Mouse (Mus musculus): ENCODE results near the gene G6pc3. TPM values are rescaled to one million over a fixed set of nuclear protein-coding genes. Genes with fewer than 3 reads are reported as not detected.

Gene G6pc3
- polyA plus RNA-seq (2012; ENCODE audit: low replicate concordance): 19.6 and 22.2 TPM in 2 replicates

GRCm38 (mm10) chr11:102189461-102190436, at the start of gene G6pc3:
Gene G6pc3, plus strand, starts transcription at chr11:102189620.

GRCm38 (mm10) chr11:102145471-102146001, 43.9 kb upstream of the G6pc3 start, which contains the start of gene Nags:
Gene Nags, plus strand, starts transcription at chr11:102145513.

GRCm38 (mm10) chr11:102156039-102156785, 33.2 kb upstream of the G6pc3 start, which contains the start of gene Tmem101:
Gene Tmem101, minus strand, starts transcription at chr11:102156404.

DNA sequence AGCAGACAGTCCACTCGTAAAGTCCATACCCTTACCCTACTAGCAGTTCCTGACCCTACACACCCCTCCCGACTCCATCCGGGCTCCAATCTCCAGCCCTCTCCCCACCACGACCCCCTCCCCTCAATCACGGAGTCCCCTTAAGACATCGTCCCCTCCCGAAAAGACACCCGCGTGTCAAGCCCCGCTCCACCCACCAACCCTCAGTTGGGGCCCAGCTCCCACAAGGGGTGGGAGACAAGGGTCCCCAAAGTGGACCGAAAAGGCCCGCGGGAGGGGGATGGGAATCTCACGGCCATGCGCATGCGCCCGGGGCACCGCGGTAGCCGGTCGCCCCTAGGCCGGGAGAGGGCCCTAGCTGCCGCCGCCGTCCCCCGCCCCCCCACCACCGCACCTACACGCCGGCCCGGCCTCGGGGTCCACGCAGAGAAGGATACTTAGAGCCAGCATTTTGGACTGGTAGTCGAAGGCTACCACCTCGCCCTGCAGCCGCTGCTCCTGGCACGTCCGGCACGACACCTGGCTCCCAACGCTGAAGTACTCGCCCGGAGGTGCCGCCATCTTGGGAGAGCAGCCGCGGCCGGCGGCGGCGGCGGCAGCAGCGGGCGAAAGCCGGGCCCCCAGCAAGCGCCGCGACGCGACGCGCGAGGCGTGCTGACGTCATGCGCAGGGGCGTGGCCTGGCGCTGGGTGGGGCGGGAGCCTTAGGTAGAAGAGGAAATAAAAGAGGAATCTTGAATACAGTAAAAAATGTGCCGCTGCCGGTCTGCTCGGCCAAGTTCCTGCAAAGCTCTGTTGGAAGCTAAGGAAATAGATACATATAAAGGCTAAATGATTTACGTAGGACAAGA, 4.5 kb upstream of the G6pc3 start, which contains the start of gene Lsm12:
Gene Lsm12 (minus strand): TSS at position 651 of the 850 bp plus-strand sequence.

DNA sequence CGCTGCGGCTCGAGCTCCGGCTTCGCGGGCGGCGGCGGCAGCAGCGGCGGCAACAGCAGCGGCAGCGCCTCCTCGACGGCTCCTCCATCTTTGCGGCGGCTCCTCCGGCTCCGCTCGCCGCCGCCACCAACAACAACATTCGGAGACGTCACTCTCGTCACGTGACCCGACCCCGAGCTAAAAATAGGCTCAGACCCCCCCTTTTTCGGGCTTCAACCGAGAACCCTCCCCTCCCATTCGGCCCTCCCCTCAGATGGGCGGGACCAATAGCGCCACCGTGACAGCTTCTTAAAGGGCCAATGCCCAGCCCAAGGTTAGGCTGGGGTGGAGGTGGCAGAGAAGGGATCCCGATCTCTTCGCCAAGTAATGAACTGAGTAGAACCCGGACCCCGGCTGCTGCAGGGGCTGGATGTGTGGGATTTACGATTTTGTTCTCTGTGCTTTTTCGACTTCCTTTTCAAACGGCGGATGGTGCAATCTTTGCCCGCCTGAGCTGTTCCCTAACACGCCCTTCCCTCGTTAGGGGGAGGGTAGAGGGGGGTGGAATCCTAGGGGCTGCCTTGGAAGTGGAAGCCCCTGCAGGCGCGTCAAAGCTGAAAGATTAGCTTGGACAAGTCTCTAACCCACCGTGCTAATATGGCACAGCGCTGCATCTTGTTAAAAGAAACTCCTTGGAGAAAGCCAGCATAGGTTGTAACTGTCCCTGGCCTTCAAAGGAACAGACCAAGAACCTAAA, 40.8 kb downstream of the G6pc3 start, which contains the start of gene Hdac5:
Gene Hdac5 (minus strand): TSS at position 161 of the 736 bp plus-strand sequence.

Other genes starting within 250 kb of the G6pc3 start
- gene Sost, start 222.6 kb upstream of the G6pc3 start, polyA plus RNA-seq (2012; ENCODE audit: low replicate concordance): not detected in 2 replicates
- not detected in 2 replicates for gene Cfap97d1, start 205.3 kb upstream of the G6pc3 start, polyA plus RNA-seq (2012; ENCODE audit: low replicate concordance)
- gene Dusp3, start 202.6 kb upstream of the G6pc3 start, polyA plus RNA-seq (2012; ENCODE audit: low replicate concordance): 16.2 and 38.6 TPM in 2 replicates
- 0.05 and 0.06 TPM in 2 replicates for gene Mpp3, start 161.2 kb upstream of the G6pc3 start, polyA plus RNA-seq (2012; ENCODE audit: low replicate concordance)
- gene Cd300lg, start 148.1 kb upstream of the G6pc3 start, polyA plus RNA-seq (2012; ENCODE audit: low replicate concordance): 0.97 and 1.6 TPM in 2 replicates
- 1.7 and 6.2 TPM in 2 replicates for gene Mpp2, start 101.1 kb upstream of the G6pc3 start, polyA plus RNA-seq (2012; ENCODE audit: low replicate concordance)
- gene Ppy, start 88.3 kb upstream of the G6pc3 start, polyA plus RNA-seq (2012; ENCODE audit: low replicate concordance): not detected in 2 replicates
- not detected in 2 replicates for gene Pyy, start 81.8 kb upstream of the G6pc3 start, polyA plus RNA-seq (2012; ENCODE audit: low replicate concordance)
- gene Nags, start 44.1 kb upstream of the G6pc3 start, polyA plus RNA-seq (2012; ENCODE audit: low replicate concordance): 0.45 TPM in 1 of 2 replicates, not detected in the other
- gene Tmem101, start 33.2 kb upstream of the G6pc3 start, polyA plus RNA-seq (2012; ENCODE audit: low replicate concordance): 4.5 and 9.7 TPM in 2 replicates
- gene Lsm12, start 4.3 kb upstream of the G6pc3 start, polyA plus RNA-seq (2012; ENCODE audit: low replicate concordance): 80.7 and 88.6 TPM in 2 replicates
- 125 and 273 TPM in 2 replicates for gene Hdac5, start 40.5 kb downstream of the G6pc3 start, polyA plus RNA-seq (2012; ENCODE audit: low replicate concordance)
- gene BC030867, start 59.3 kb downstream of the G6pc3 start, polyA plus RNA-seq (2012; ENCODE audit: low replicate concordance): 0.09 and 1.5 TPM in 2 replicates
- gene Asb16, start 79.1 kb downstream of the G6pc3 start, polyA plus RNA-seq (2012; ENCODE audit: low replicate concordance): 0.11 TPM in 1 of 2 replicates, not detected in the other
- gene Tmub2, start 95.3 kb downstream of the G6pc3 start, polyA plus RNA-seq (2012; ENCODE audit: low replicate concordance): 53.7 and 63.0 TPM in 2 replicates
- gene Atxn7l3, start 107.0 kb downstream of the G6pc3 start, polyA plus RNA-seq (2012; ENCODE audit: low replicate concordance): 76.6 and 104 TPM in 2 replicates
- 95.4 and 155 TPM in 2 replicates for gene Ubtf, start 130.1 kb downstream of the G6pc3 start, polyA plus RNA-seq (2012; ENCODE audit: low replicate concordance)
- gene Slc4a1, start 176.6 kb downstream of the G6pc3 start, polyA plus RNA-seq (2012; ENCODE audit: low replicate concordance): 8.9 and 573 TPM in 2 replicates
- 9.0 and 32.0 TPM in 2 replicates for gene Rundc3a, start 203.8 kb downstream of the G6pc3 start, polyA plus RNA-seq (2012; ENCODE audit: low replicate concordance)
- gene Slc25a39, start 218.3 kb downstream of the G6pc3 start, polyA plus RNA-seq (2012; ENCODE audit: low replicate concordance): 108 and 335 TPM in 2 replicates
- gene Grn, start 240.7 kb downstream of the G6pc3 start, polyA plus RNA-seq (2012; ENCODE audit: low replicate concordance): 128 and 131 TPM in 2 replicates